Mouse (Mus musculus): ENCODE results near the gene Rccd1. TPM values are rescaled to one million over a fixed set of nuclear protein-coding genes. Genes with fewer than 3 reads are reported as not detected.

Rccd1 gene
- polyA plus RNA-seq, 1 experiment from 2014 or later, result 20.2 TPM

Other genes with a start within 250 kb of the Rccd1 start
- gene Idh2, start 209.1 kb downstream of the Rccd1 start, polyA plus RNA-seq (2014; fragmentation: Nextera tagmentation; extraction: Ambion mirVana), result 403 and 425 TPM in 2 replicates
- 15.7 and 17.3 TPM in 2 replicates for gene Sema4b, start 137.6 kb downstream of the Rccd1 start, polyA plus RNA-seq (2014; fragmentation: Nextera tagmentation; extraction: Ambion mirVana)
- gene Cib1, start 91.6 kb downstream of the Rccd1 start, polyA plus RNA-seq (2014; fragmentation: Nextera tagmentation; extraction: Ambion mirVana), result 51.4 and 58.1 TPM in 2 replicates
- gene Gdpgp1, start 91.6 kb downstream of the Rccd1 start, polyA plus RNA-seq (2014; fragmentation: Nextera tagmentation; extraction: Ambion mirVana), result 5.3 and 5.7 TPM in 2 replicates
- 1.2 and 1.5 TPM in 2 replicates for gene Ttll13, start 78.1 kb downstream of the Rccd1 start, polyA plus RNA-seq (2014; fragmentation: Nextera tagmentation; extraction: Ambion mirVana)
- 50.4 and 53.8 TPM in 2 replicates for gene Ngrn, start 63.2 kb downstream of the Rccd1 start, polyA plus RNA-seq (2014; fragmentation: Nextera tagmentation; extraction: Ambion mirVana)
- 20.6 and 21.3 TPM in 2 replicates for gene Vps33b, start 54.8 kb downstream of the Rccd1 start, polyA plus RNA-seq (2014; fragmentation: Nextera tagmentation; extraction: Ambion mirVana)
- 263 and 281 TPM in 2 replicates for gene Prc1, start 30.0 kb downstream of the Rccd1 start, polyA plus RNA-seq (2014; fragmentation: Nextera tagmentation; extraction: Ambion mirVana)
- gene Unc45a, start 16.6 kb upstream of the Rccd1 start, polyA plus RNA-seq (2014; fragmentation: Nextera tagmentation; extraction: Ambion mirVana), result 31.1 and 36.1 TPM in 2 replicates
- 23.8 and 31.0 TPM in 2 replicates for gene Hddc3, start 18.6 kb upstream of the Rccd1 start, polyA plus RNA-seq (2014; fragmentation: Nextera tagmentation; extraction: Ambion mirVana)
- gene Man2a2, start 46.9 kb upstream of the Rccd1 start, polyA plus RNA-seq (2014; fragmentation: Nextera tagmentation; extraction: Ambion mirVana), result 16.1 and 18.8 TPM in 2 replicates
- gene Fes, start 63.5 kb upstream of the Rccd1 start, polyA plus RNA-seq (2014; fragmentation: Nextera tagmentation; extraction: Ambion mirVana), result 7.7 and 8.3 TPM in 2 replicates
- 6.0 and 6.2 TPM in 2 replicates for gene Furin, start 81.0 kb upstream of the Rccd1 start, polyA plus RNA-seq (2014; fragmentation: Nextera tagmentation; extraction: Ambion mirVana)
- 50.4 and 53.0 TPM in 2 replicates for gene Blm, start 210.7 kb upstream of the Rccd1 start, polyA plus RNA-seq (2014; fragmentation: Nextera tagmentation; extraction: Ambion mirVana)

Measured in forebrain, embryonic 11.5 days (tissue).